Mouse (Mus musculus): ENCODE measurements around the gene Polr1b.

DNA sequence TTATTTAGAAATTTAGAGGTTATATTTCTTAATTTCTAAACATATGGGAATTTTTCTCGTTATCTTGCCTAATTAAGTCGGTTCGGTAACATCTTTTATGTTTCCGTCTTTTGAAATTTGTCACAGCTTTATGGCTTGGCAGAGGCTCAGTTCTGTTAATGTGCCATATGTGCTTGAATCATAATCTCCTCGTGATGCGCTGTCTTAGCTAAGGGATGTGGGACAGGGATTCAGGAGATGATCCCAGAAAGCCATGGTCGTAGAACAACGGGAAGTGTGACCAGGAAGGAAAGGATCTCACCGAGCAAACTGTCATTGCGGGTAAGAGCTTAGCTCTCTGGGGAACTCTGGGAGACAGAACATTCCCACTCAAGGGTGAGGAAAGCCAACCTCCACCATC lies 39.1 kb downstream of the Polr1b start:
- no peak for TF ChIP-seq POLR2A (IDR thresholded peaks at IDR 0.05; ENCODE audit: borderline replicate concordance, extremely low read depth, insufficient read depth, insufficient read length, poor library complexity, severe bottlenecking)
- no peak for TF ChIP-seq CTCF (IDR thresholded peaks at IDR 0.05; ENCODE audit: borderline replicate concordance, extremely low read depth, insufficient read depth, insufficient read length)
